ENCODE assay signal across 8 mouse cellular contexts in genomic region chr10:7681343-7682025, GRCm38 (mm10). TPM values are rescaled to one million over a fixed set of nuclear protein-coding genes. Genes with fewer than 3 reads are reported as not detected.
A peak's percentile ranks its signal among the peaks of the same experiment; 100 is the strongest.
DNase-seq lines count a peak whose midpoint lies in the region; ATAC-seq and TF ChIP-seq lines count a peak whose summit lies in the region.

No protein-coding gene starts in this region.

- TF ChIP-seq CTCF in CH12.LX (conservative IDR thresholded peaks at IDR 0.05 in 1 of 2, IDR thresholded peaks at IDR 0.05 in 1 of 2; ENCODE audit: low read depth in 2 of 2, low read length in 2 of 2) = peak in 1 of 2 experiments; percentile 19; a peak in 1 of 4 replicates
- TF ChIP-seq CTCF in stomach, postnatal 0 days (IDR thresholded peaks at IDR 0.05; ENCODE audit: low read depth) = peak; percentile 57

- peaks cover 24 to 55% of the 10 kb centered on the region in 2 experiments for H3K36me3 ChIP-seq in CH12.LX (replicated peaks in 1 of 2; ENCODE audit: control insufficient read depth in 1 of 2, insufficient read depth in 1 of 2, low read length in 1 of 2)
- peaks cover 9% of the 10 kb centered on the region; the same call in 1 of the 2 replicates for H3K36me3 ChIP-seq in forebrain, embryonic 11.5 days (ENCODE audit: control insufficient read depth, insufficient read depth, low read length)
- H3K36me3 ChIP-seq in heart, embryonic 16.5 days (ENCODE audit: control insufficient read depth, insufficient read depth) = peaks cover 12% of the 10 kb centered on the region; the same call in 1 of the 2 replicates
- peaks cover 11% of the 10 kb centered on the region; the same call in 1 of the 2 replicates for H3K36me3 ChIP-seq in liver, embryonic 16.5 days (ENCODE audit: control insufficient read depth, insufficient read depth)
- peaks cover 27% of the 10 kb centered on the region for H3K36me3 ChIP-seq in neural tube, embryonic 12.5 days
- no peaks in the 10 kb centered on the region for H3K36me3 ChIP-seq in stomach, postnatal 0 days (ENCODE audit: control insufficient read depth, insufficient read depth, low read length)

- no peak for TF ChIP-seq POLR2A in CH12.LX (IDR thresholded peaks at IDR 0.05; ENCODE audit: low read depth, low read length)

- peaks cover 86% of the 10 kb centered on the region for H3K79me2 ChIP-seq in CH12.LX (replicated peaks; ENCODE audit: control insufficient read depth, extremely low read depth, insufficient read depth, poor library complexity, severe bottlenecking)

- H3K9me3 ChIP-seq in CH12.LX (replicated peaks; ENCODE audit: low read length) = peaks cover 3% of the 10 kb centered on the region
- no peaks in the 10 kb centered on the region for H3K9me3 ChIP-seq in forebrain, embryonic 11.5 days (ENCODE audit: control insufficient read depth, low read length)
- H3K9me3 ChIP-seq in heart, embryonic 16.5 days (replicated peaks; ENCODE audit: control insufficient read depth, low read length) = no peaks in the 10 kb centered on the region
- no peaks in the 10 kb centered on the region for H3K9me3 ChIP-seq in liver, embryonic 16.5 days (replicated peaks; ENCODE audit: control insufficient read depth, low read length)
- no peaks in the 10 kb centered on the region for H3K9me3 ChIP-seq in neural tube, embryonic 12.5 days
- H3K9me3 ChIP-seq in stomach, postnatal 0 days (ENCODE audit: control insufficient read depth, low read length) = no peaks in the 10 kb centered on the region

- dilution Hi-C loops in CH12.LX (cut with MboI; ENCODE audit: extremely low pct_ligation_motif_present, extremely low pct_unique_long_range_greater_than_20kb, low sequenced_read_pairs) = no loop called here

- peak overlapping the region; percentile 80 to 99 (median 98) for H3K4me3 ChIP-seq in CH12.LX (replicated peaks in 1 of 3; ENCODE audit: low read depth in 2 of 3, low read length in 2 of 3, poor library complexity in 1 of 3)
- H3K4me3 ChIP-seq in forebrain, embryonic 11.5 days (ENCODE audit: low read depth, low read length) = peak overlapping the region; percentile 98
- H3K4me3 ChIP-seq in heart, embryonic 16.5 days (ENCODE audit: low read length) = peak overlapping the region; percentile 95
- H3K4me3 ChIP-seq in liver, embryonic 16.5 days (ENCODE audit: low read depth, low read length) = peak overlapping the region; percentile 86
- peak overlapping the region; percentile 100 for H3K4me3 ChIP-seq in neural tube, embryonic 12.5 days
- H3K4me3 ChIP-seq in stomach, postnatal 0 days (ENCODE audit: low read depth, low read length) = peak overlapping the region; percentile 98

- peak overlapping the region; percentile 22 for H3K27ac ChIP-seq in CH12.LX (ENCODE audit: insufficient read depth, low read depth)
- peak overlapping the region; percentile 90 for H3K27ac ChIP-seq in forebrain, embryonic 11.5 days (ENCODE audit: low read depth, low read length)
- H3K27ac ChIP-seq in heart, embryonic 16.5 days (ENCODE audit: low read length) = peak overlapping the region; percentile 99
- peak overlapping the region; percentile 90 for H3K27ac ChIP-seq in liver, embryonic 16.5 days (ENCODE audit: low read length)
- peak overlapping the region; percentile 92 for H3K27ac ChIP-seq in neural tube, embryonic 12.5 days
- H3K27ac ChIP-seq in stomach, postnatal 0 days (replicated peaks) = peak overlapping the region; percentile 99

- in situ Hi-C loops in CH12.LX (cut with MboI; ENCODE audit: low pct_ligation_motif_present, low pct_unique_long_range_greater_than_20kb, low sequenced_read_pairs) = no loop called here

- no peak for TF ChIP-seq RAD21 in CH12.LX (IDR thresholded peaks at IDR 0.05; ENCODE audit: low read depth, low read length)

- peaks cover 9 to 43% of the 10 kb centered on the region in 2 experiments for H3K4me1 ChIP-seq in CH12.LX (ENCODE audit: control insufficient read depth in 1 of 2, insufficient read depth in 2 of 2)
- H3K4me1 ChIP-seq in forebrain, embryonic 11.5 days (replicated peaks; ENCODE audit: control insufficient read depth, insufficient read depth, low read length) = peaks cover 4% of the 10 kb centered on the region; the same call in 1 of the 2 replicates
- H3K4me1 ChIP-seq in heart, embryonic 16.5 days (ENCODE audit: control insufficient read depth, insufficient read depth, low read length) = peaks cover 26% of the 10 kb centered on the region
- peaks cover 21% of the 10 kb centered on the region for H3K4me1 ChIP-seq in liver, embryonic 16.5 days (ENCODE audit: control insufficient read depth, low read depth, low read length)
- H3K4me1 ChIP-seq in neural tube, embryonic 12.5 days = peaks cover 27% of the 10 kb centered on the region
- peaks cover 6% of the 10 kb centered on the region; the same call in 1 of the 2 replicates for H3K4me1 ChIP-seq in stomach, postnatal 0 days (replicated peaks; ENCODE audit: control insufficient read depth, insufficient read depth)

- no peak for TF ChIP-seq EP300 in CH12.LX (IDR thresholded peaks at IDR 0.05; ENCODE audit: low read length)
- no peak for TF ChIP-seq EP300 in stomach, postnatal 0 days (optimal IDR thresholded peaks at IDR 0.05)

- WGBS in forebrain, embryonic 11.5 days = under 1% methylated on average over 53 of the region's 64 CpGs
- under 1% methylated on average over 53 of the region's 64 CpGs for WGBS in heart, embryonic 16.5 days
- WGBS in liver, embryonic 16.5 days (ENCODE audit: insufficient replicate concordance) = under 1% methylated on average over 54 of the region's 64 CpGs
- under 1% methylated on average over 64 of the region's 64 CpGs for WGBS in neural tube, embryonic 12.5 days
- under 1% methylated on average over 34 of the region's 64 CpGs for WGBS in stomach, postnatal 0 days

- ATAC-seq in forebrain, embryonic 11.5 days (replicated peaks; ENCODE audit: low FRiP score) = peak; percentile 87
- ATAC-seq in heart, embryonic 16.5 days (replicated peaks; ENCODE audit: extremely low read depth, insufficient read depth, low FRiP score) = peak; percentile 91
- ATAC-seq in liver, embryonic 16.5 days (ENCODE audit: low read depth) = peak; percentile 81
- ATAC-seq in neural tube, embryonic 12.5 days (ENCODE audit: low FRiP score, low read depth) = peak; percentile 89
- ATAC-seq in stomach, postnatal 0 days (ENCODE audit: low FRiP score, low TSS enrichment) = peak; percentile 94

- no peaks in the 10 kb centered on the region for H3K27me3 ChIP-seq in CH12.LX (replicated peaks)
- no peaks in the 10 kb centered on the region for H3K27me3 ChIP-seq in forebrain, embryonic 11.5 days (ENCODE audit: control insufficient read depth, insufficient read depth, low read length)
- no peaks in the 10 kb centered on the region for H3K27me3 ChIP-seq in heart, embryonic 16.5 days (ENCODE audit: control insufficient read depth, insufficient read depth, low read length)
- no peaks in the 10 kb centered on the region for H3K27me3 ChIP-seq in liver, embryonic 16.5 days (ENCODE audit: control insufficient read depth, insufficient read depth, low read depth, low read length)
- H3K27me3 ChIP-seq in neural tube, embryonic 12.5 days (replicated peaks) = no peaks in the 10 kb centered on the region
- no peaks in the 10 kb centered on the region for H3K27me3 ChIP-seq in stomach, postnatal 0 days (ENCODE audit: control insufficient read depth, insufficient read depth, low read length)

- peak; percentile 63 for DNase-seq in CH12.LX (ENCODE audit: extremely low read depth)
- DNase-seq in c-Kit-positive CD71-positive TER-119-positive erythroid progenitor cells, embryonic 14.5 days (ENCODE audit: low spot score) = peak; percentile 62
- peak; percentile 84 for DNase-seq in forebrain, embryonic 11.5 days (ENCODE audit: low spot score)
- DNase-seq in kidney, postnatal 25 days = peak; percentile 69 to 89
- peak; percentile 86 for DNase-seq in stomach, postnatal 0 days (ENCODE audit: low spot score)

- H3K9ac ChIP-seq in CH12.LX (ENCODE audit: insufficient read depth, low read depth) = peak overlapping the region; percentile 90
- H3K9ac ChIP-seq in forebrain, embryonic 11.5 days (ENCODE audit: low read length) = peak overlapping the region; percentile 99
- peak overlapping the region; percentile 100 for H3K9ac ChIP-seq in heart, embryonic 16.5 days (ENCODE audit: low read length)
- H3K9ac ChIP-seq in liver, embryonic 16.5 days (ENCODE audit: low read depth, low read length) = peak overlapping the region; percentile 96
- H3K9ac ChIP-seq in neural tube, embryonic 12.5 days = peak overlapping the region; percentile 100
- H3K9ac ChIP-seq in stomach, postnatal 0 days (ENCODE audit: low read length) = peak overlapping the region; percentile 100

- peak overlapping the region; percentile 11; the same call in 1 of the 2 replicates for H3K4me2 ChIP-seq in CH12.LX (ENCODE audit: insufficient read depth, low read depth, poor library complexity, severe bottlenecking)
- peak overlapping the region; percentile 74 for H3K4me2 ChIP-seq in forebrain, embryonic 11.5 days (ENCODE audit: low read depth, low read length, severe bottlenecking)
- peak overlapping the region; percentile 83 for H3K4me2 ChIP-seq in heart, embryonic 16.5 days (ENCODE audit: low read depth, low read length)
- H3K4me2 ChIP-seq in liver, embryonic 16.5 days (ENCODE audit: low read depth, low read length) = peak overlapping the region; percentile 70
- H3K4me2 ChIP-seq in neural tube, embryonic 12.5 days (replicated peaks) = peak overlapping the region; percentile 77
- H3K4me2 ChIP-seq in stomach, postnatal 0 days (replicated peaks; ENCODE audit: low read depth) = peak overlapping the region; percentile 74

RNA-seq across cellular contexts. Expression of gene Lats1, which starts 0.5 kb away (rescaled TPM):
- total RNA-seq in CH12.LX (2012; rRNA removed) (8.5 and 9.2 TPM in 2 replicates), CH12.LX (2014; rRNA removed) (12.4 and 13.4 TPM in 2 replicates)
- 11.6 and 12.3 TPM in 2 replicates for polyA plus RNA-seq in CH12.LX (2012; ENCODE audit: insufficient read length, low read depth)
- polyA plus RNA-seq in forebrain, embryonic 11.5 days (2014; fragmentation: Nextera tagmentation; extraction: Ambion mirVana) = 14.9 and 15.1 TPM in 2 replicates
- 3.1 TPM in 2 replicates for polyA plus RNA-seq in heart, embryonic 16.5 days (2015; fragmentation: Nextera tagmentation; extraction: Ambion mirVana)
- 2.4 and 2.5 TPM in 2 replicates for polyA plus RNA-seq in liver, embryonic 16.5 days (2015; fragmentation: Nextera tagmentation; extraction: Ambion mirVana)
- polyA plus RNA-seq in neural tube, embryonic 12.5 days (2016; fragmentation: Nextera tagmentation; extraction: Ambion mirVana) = 12.7 and 13.7 TPM in 2 replicates
- polyA plus RNA-seq in stomach, postnatal 0 days (2015; fragmentation: Nextera tagmentation; extraction: Ambion mirVana) = 4.7 TPM in 2 replicates

RNA-seq across cellular contexts. Expression of gene Pcmt1, which starts 0.5 kb away (rescaled TPM):
- total RNA-seq in CH12.LX (2012; rRNA removed) (44.4 and 53.7 TPM in 2 replicates), CH12.LX (2014; rRNA removed) (62.2 and 64.5 TPM in 2 replicates)
- 56.5 and 58.2 TPM in 2 replicates for polyA plus RNA-seq in CH12.LX (2012; ENCODE audit: insufficient read length, low read depth)
- polyA plus RNA-seq in forebrain, embryonic 11.5 days (2014; fragmentation: Nextera tagmentation; extraction: Ambion mirVana) = 140 and 141 TPM in 2 replicates
- 134 and 143 TPM in 2 replicates for polyA plus RNA-seq in heart, embryonic 16.5 days (2015; fragmentation: Nextera tagmentation; extraction: Ambion mirVana)
- 83.3 and 94.3 TPM in 2 replicates for polyA plus RNA-seq in liver, embryonic 16.5 days (2015; fragmentation: Nextera tagmentation; extraction: Ambion mirVana)
- polyA plus RNA-seq in neural tube, embryonic 12.5 days (2016; fragmentation: Nextera tagmentation; extraction: Ambion mirVana) = 143 and 153 TPM in 2 replicates
- 61.0 and 65.7 TPM in 2 replicates for polyA plus RNA-seq in stomach, postnatal 0 days (2015; fragmentation: Nextera tagmentation; extraction: Ambion mirVana)

RNA-seq across cellular contexts. Expression of gene Nup43, which starts 14.2 kb away (rescaled TPM):
- total RNA-seq in CH12.LX (2012; rRNA removed) = 47.9 and 53.8 TPM in 2 replicates
- 117 and 138 TPM in 2 replicates for total RNA-seq in CH12.LX (2014; rRNA removed)
- polyA plus RNA-seq in CH12.LX (2012; ENCODE audit: insufficient read length, low read depth) = 66.7 and 73.5 TPM in 2 replicates
- polyA plus RNA-seq in forebrain, embryonic 11.5 days (2014; fragmentation: Nextera tagmentation; extraction: Ambion mirVana) = 66.6 and 73.4 TPM in 2 replicates
- 31.8 and 32.4 TPM in 2 replicates for polyA plus RNA-seq in heart, embryonic 16.5 days (2015; fragmentation: Nextera tagmentation; extraction: Ambion mirVana)
- polyA plus RNA-seq in liver, embryonic 16.5 days (2015; fragmentation: Nextera tagmentation; extraction: Ambion mirVana) = 17.4 and 20.8 TPM in 2 replicates
- 40.5 and 43.2 TPM in 2 replicates for polyA plus RNA-seq in neural tube, embryonic 12.5 days (2016; fragmentation: Nextera tagmentation; extraction: Ambion mirVana)
- polyA plus RNA-seq in stomach, postnatal 0 days (2015; fragmentation: Nextera tagmentation; extraction: Ambion mirVana) = 16.7 and 17.5 TPM in 2 replicates

RNA-seq across cellular contexts. Expression of gene Katna1, which starts 44.3 kb away (rescaled TPM):
- 36.2 and 37.3 TPM in 2 replicates for total RNA-seq in CH12.LX (2012; rRNA removed)
- 58.5 and 64.2 TPM in 2 replicates for total RNA-seq in CH12.LX (2014; rRNA removed)
- polyA plus RNA-seq in CH12.LX (2012; ENCODE audit: insufficient read length, low read depth) = 45.6 and 47.4 TPM in 2 replicates
- 71.5 and 73.2 TPM in 2 replicates for polyA plus RNA-seq in forebrain, embryonic 11.5 days (2014; fragmentation: Nextera tagmentation; extraction: Ambion mirVana)
- 34.1 and 45.5 TPM in 2 replicates for polyA plus RNA-seq in heart, embryonic 16.5 days (2015; fragmentation: Nextera tagmentation; extraction: Ambion mirVana)
- 27.0 and 29.2 TPM in 2 replicates for polyA plus RNA-seq in liver, embryonic 16.5 days (2015; fragmentation: Nextera tagmentation; extraction: Ambion mirVana)
- 50.9 and 53.9 TPM in 2 replicates for polyA plus RNA-seq in neural tube, embryonic 12.5 days (2016; fragmentation: Nextera tagmentation; extraction: Ambion mirVana)
- polyA plus RNA-seq in stomach, postnatal 0 days (2015; fragmentation: Nextera tagmentation; extraction: Ambion mirVana) = 40.2 and 42.5 TPM in 2 replicates

Comparison
In these comparisons a context has a peak if more than half of its experiments do, and no peak if none do; other contexts are left out.
1. Peak in every context shown above with its lines: DNase-seq, ATAC-seq, H3K4me3 ChIP-seq and H3K27ac ChIP-seq.
2. H3K27ac ChIP-seq: peak in every context shown above with its lines; median percentile 99 in heart, embryonic 16.5 days; 99 in stomach, postnatal 0 days; 92 in neural tube, embryonic 12.5 days; 90 in forebrain, embryonic 11.5 days; 90 in liver, embryonic 16.5 days; 22 in CH12.LX.
3. H3K4me2 ChIP-seq: peak in every context shown above with its lines; median percentile 83 in heart, embryonic 16.5 days; 77 in neural tube, embryonic 12.5 days; 74 in forebrain, embryonic 11.5 days; 74 in stomach, postnatal 0 days; 70 in liver, embryonic 16.5 days; 11 in CH12.LX.